Comparison of ENCODE assay signal across 8 mouse cellular contexts in genomic region chr13:109902855-109903763, GRCm38 (mm10).
A peak's percentile ranks its signal among the peaks of the same experiment; 100 is the strongest.
DNase-seq lines count a peak whose midpoint lies in the region; ATAC-seq and TF ChIP-seq lines count a peak whose summit lies in the region.

No protein-coding gene starts in this region.

- no peaks in the 10 kb centered on the region for H3K4me1 ChIP-seq in bone marrow macrophage, adult 2 months (ENCODE audit: control insufficient read depth, insufficient read depth, low read length)
- H3K4me1 ChIP-seq in heart, embryonic 14.5 days (ENCODE audit: control insufficient read depth in 2 of 2, insufficient read depth in 2 of 2, low read length in 2 of 2) = peaks cover 4 to 32% of the 10 kb centered on the region in 2 experiments; a peak in 3 of 4 replicates
- peaks cover 50% of the 10 kb centered on the region for H3K4me1 ChIP-seq in liver, embryonic 15.5 days (replicated peaks)
- H3K4me1 ChIP-seq in stomach, embryonic 16.5 days (ENCODE audit: control insufficient read depth, insufficient read depth, low read length) = peaks cover 16% of the 10 kb centered on the region

- H3K9ac ChIP-seq in heart, embryonic 14.5 days (ENCODE audit: low read length) = peak overlapping the region; percentile 93
- H3K9ac ChIP-seq in liver, embryonic 15.5 days = peak overlapping the region; percentile 32; the same call in 1 of the 2 replicates
- H3K9ac ChIP-seq in stomach, embryonic 16.5 days (ENCODE audit: low read length) = peak overlapping the region; percentile 81

- H3K4me3 ChIP-seq in bone marrow macrophage, adult 2 months (ENCODE audit: insufficient read depth, low read length) = peak overlapping the region; percentile 79
- H3K4me3 ChIP-seq in heart, embryonic 14.5 days (ENCODE audit: control insufficient read depth in 1 of 2, insufficient read depth in 1 of 2, low read depth in 1 of 2, low read length in 2 of 2) = peak overlapping the region; percentile 75 to 78
- peak overlapping the region; percentile 63 for H3K4me3 ChIP-seq in liver, embryonic 15.5 days (replicated peaks)
- peak overlapping the region; percentile 74 for H3K4me3 ChIP-seq in stomach, embryonic 16.5 days (replicated peaks; ENCODE audit: low read length)

- peak; percentile 88 for DNase-seq in CD4-positive, CD25-positive, alpha-beta regulatory T cell, adult 2 months (ENCODE audit: low read depth, low spot score)
- peak; percentile 46 to 73 for DNase-seq in kidney, postnatal 25 days
- DNase-seq in neural tube, embryonic 10.5 days (ENCODE audit: extremely low spot score, low spot score) = peak; percentile 84

- no peaks in the 10 kb centered on the region for H3K36me3 ChIP-seq in heart, embryonic 14.5 days (ENCODE audit: control insufficient read depth, insufficient read depth, low read length)
- no peaks in the 10 kb centered on the region for H3K36me3 ChIP-seq in liver, embryonic 15.5 days (replicated peaks)
- H3K36me3 ChIP-seq in stomach, embryonic 16.5 days (ENCODE audit: control insufficient read depth, insufficient read depth, low read length) = no peaks in the 10 kb centered on the region

- no peak overlapping the region for H3K27ac ChIP-seq in bone marrow macrophage, adult 2 months (ENCODE audit: insufficient read depth, low read depth, low read length)
- peak overlapping the region in 1 of 2 experiments; percentile 76; a peak in 3 of 4 replicates for H3K27ac ChIP-seq in heart, embryonic 14.5 days (replicated peaks in 1 of 2; ENCODE audit: control insufficient read depth in 1 of 2, insufficient read depth in 1 of 2, low read depth in 2 of 2, low read length in 2 of 2)
- no peak overlapping the region for H3K27ac ChIP-seq in liver, embryonic 15.5 days (replicated peaks)
- peak overlapping the region; percentile 55; the same call in 1 of the 2 replicates for H3K27ac ChIP-seq in stomach, embryonic 16.5 days (ENCODE audit: low read length)

- 0 out of 2 replicates have a peak, but pooled peaks have one; percentile 25 for ATAC-seq in erythroid progenitor cell, adult 5-6 weeks (replicated peaks; ENCODE audit: low FRiP score, poor library complexity, severe bottlenecking)
- peak; percentile 80 for ATAC-seq in heart, embryonic 14.5 days (ENCODE audit: insufficient number of reproducible peaks, insufficient read depth, low FRiP score, low read depth)
- ATAC-seq in liver, embryonic 15.5 days (ENCODE audit: insufficient read depth) = peak; percentile 33
- peak; percentile 77 for ATAC-seq in stomach, embryonic 16.5 days (ENCODE audit: insufficient read depth, low FRiP score)

- WGBS in heart, embryonic 14.5 days = under 1% methylated on average over 88 of the region's 91 CpGs
- WGBS in liver, embryonic 15.5 days (ENCODE audit: insufficient replicate concordance) = 2% methylated on average over 90 of the region's 91 CpGs
- WGBS in stomach, embryonic 16.5 days = 2% methylated on average over 88 of the region's 91 CpGs

- no peak for TF ChIP-seq CTCF in bone marrow macrophage, adult 2 months (IDR thresholded peaks at IDR 0.05; ENCODE audit: low read depth, low read length)

- no peaks in the 10 kb centered on the region for H3K9me3 ChIP-seq in heart, embryonic 14.5 days (ENCODE audit: control insufficient read depth, low read length)
- no peaks in the 10 kb centered on the region for H3K9me3 ChIP-seq in liver, embryonic 15.5 days (replicated peaks)
- H3K9me3 ChIP-seq in stomach, embryonic 16.5 days (replicated peaks; ENCODE audit: control insufficient read depth, low read length) = no peaks in the 10 kb centered on the region

- no peaks in the 10 kb centered on the region for H3K27me3 ChIP-seq in heart, embryonic 14.5 days (ENCODE audit: control insufficient read depth, insufficient read depth, low read length)
- peaks cover 31% of the 10 kb centered on the region for H3K27me3 ChIP-seq in liver, embryonic 15.5 days
- H3K27me3 ChIP-seq in stomach, embryonic 16.5 days (ENCODE audit: control insufficient read depth, insufficient read depth, low read length) = no peaks in the 10 kb centered on the region

- H3K4me2 ChIP-seq in heart, embryonic 14.5 days (ENCODE audit: low read length) = peak overlapping the region; percentile 82
- H3K4me2 ChIP-seq in liver, embryonic 15.5 days = peak overlapping the region; percentile 84
- peak overlapping the region; percentile 99 for H3K4me2 ChIP-seq in stomach, embryonic 16.5 days (ENCODE audit: low read depth, low read length)

- TF ChIP-seq POLR2A in bone marrow macrophage, adult 2 months (IDR thresholded peaks at IDR 0.05; ENCODE audit: borderline replicate concordance, low read depth, low read length) = no peak

Comparison
In these comparisons a context has a peak if more than half of its experiments do, and no peak if none do; other contexts are left out.
1. ATAC-seq: peak in every context shown above with its lines; median percentile 80 in heart, embryonic 14.5 days; 77 in stomach, embryonic 16.5 days; 33 in liver, embryonic 15.5 days; 25 in erythroid progenitor cell, adult 5-6 weeks.
2. H3K9ac ChIP-seq: peak in every context shown above with its lines; median percentile 93 in heart, embryonic 14.5 days; 81 in stomach, embryonic 16.5 days; 32 in liver, embryonic 15.5 days.